Mouse (Mus musculus): Measurements from ENCODE around the gene Dip2c. TPM values are rescaled to one million over a fixed set of nuclear protein-coding genes. Genes with fewer than 3 reads are reported as not detected.

Dip2c gene
- total RNA-seq (2017): 5.7 and 6.3 TPM in 2 replicates

GRCm38 (mm10) chr13:9276322-9276855, at the start of gene Dip2c:
TSS of gene Dip2c (plus strand) at chr13:9276528.
- ATAC-seq (replicated peaks in 1 of 2; ENCODE audit: insufficient read depth in 1 of 2, low FRiP score in 2 of 2, low TSS enrichment in 1 of 2, low read depth in 1 of 2, poor library complexity in 2 of 2, severe bottlenecking in 2 of 2): peak; percentile 93 to 96

- no peak for ATAC-seq (replicated peaks in 1 of 2; ENCODE audit: insufficient read depth in 1 of 2, low FRiP score in 2 of 2, low TSS enrichment in 1 of 2, low read depth in 1 of 2, poor library complexity in 2 of 2, severe bottlenecking in 2 of 2)
Measured at GRCm38 (mm10) chr13:9227078-9227477, 49.2 kb upstream of the Dip2c start.

GRCm38 (mm10) chr13:9237495-9237894, 38.8 kb upstream of the Dip2c start:
- peak; percentile 37 to 68; a peak in 3 of 4 replicates for ATAC-seq (replicated peaks in 1 of 2; ENCODE audit: insufficient read depth in 1 of 2, low FRiP score in 2 of 2, low TSS enrichment in 1 of 2, low read depth in 1 of 2, poor library complexity in 2 of 2, severe bottlenecking in 2 of 2)

GRCm38 (mm10) chr13:9239127-9239526, 37.2 kb upstream of the Dip2c start:
- ATAC-seq (replicated peaks in 1 of 2; ENCODE audit: insufficient read depth in 1 of 2, low FRiP score in 2 of 2, low TSS enrichment in 1 of 2, low read depth in 1 of 2, poor library complexity in 2 of 2, severe bottlenecking in 2 of 2): no peak

GRCm38 (mm10) chr13:9239631-9240236, 36.6 kb upstream of the Dip2c start:
- no peak for ATAC-seq (replicated peaks in 1 of 2; ENCODE audit: insufficient read depth in 1 of 2, low FRiP score in 2 of 2, low TSS enrichment in 1 of 2, low read depth in 1 of 2, poor library complexity in 2 of 2, severe bottlenecking in 2 of 2)

GRCm38 (mm10) chr13:9261748-9262147, 14.6 kb upstream of the Dip2c start:
- peak; percentile 66 to 76 for ATAC-seq (replicated peaks in 1 of 2; ENCODE audit: insufficient read depth in 1 of 2, low FRiP score in 2 of 2, low TSS enrichment in 1 of 2, low read depth in 1 of 2, poor library complexity in 2 of 2, severe bottlenecking in 2 of 2)

- ATAC-seq (replicated peaks in 1 of 2; ENCODE audit: insufficient read depth in 1 of 2, low FRiP score in 2 of 2, low TSS enrichment in 1 of 2, low read depth in 1 of 2, poor library complexity in 2 of 2, severe bottlenecking in 2 of 2): no peak
Measured at GRCm38 (mm10) chr13:9265516-9265915, 10.8 kb upstream of the Dip2c start.

- ATAC-seq (replicated peaks in 1 of 2; ENCODE audit: insufficient read depth in 1 of 2, low FRiP score in 2 of 2, low TSS enrichment in 1 of 2, low read depth in 1 of 2, poor library complexity in 2 of 2, severe bottlenecking in 2 of 2): peak in 1 of 2 experiments; percentile 16; a peak in 2 of 4 replicates
Measured at GRCm38 (mm10) chr13:9276856-9277620, 710 bp downstream of the Dip2c start.

GRCm38 (mm10) chr13:9277621-9277960, 1.3 kb downstream of the Dip2c start:
- 0 out of 4 replicates have a peak, but pooled peaks of 1 of the 2 experiments have one; percentile 4 for ATAC-seq (replicated peaks in 1 of 2; ENCODE audit: insufficient read depth in 1 of 2, low FRiP score in 2 of 2, low TSS enrichment in 1 of 2, low read depth in 1 of 2, poor library complexity in 2 of 2, severe bottlenecking in 2 of 2)

GRCm38 (mm10) chr13:9278636-9279035, 2.3 kb downstream of the Dip2c start:
- no peak for ATAC-seq (replicated peaks in 1 of 2; ENCODE audit: insufficient read depth in 1 of 2, low FRiP score in 2 of 2, low TSS enrichment in 1 of 2, low read depth in 1 of 2, poor library complexity in 2 of 2, severe bottlenecking in 2 of 2)

- ATAC-seq (replicated peaks in 1 of 2; ENCODE audit: insufficient read depth in 1 of 2, low FRiP score in 2 of 2, low TSS enrichment in 1 of 2, low read depth in 1 of 2, poor library complexity in 2 of 2, severe bottlenecking in 2 of 2): no peak
Measured at GRCm38 (mm10) chr13:9283050-9283449, 6.7 kb downstream of the Dip2c start.

GRCm38 (mm10) chr13:9289916-9290315, 13.6 kb downstream of the Dip2c start:
- peak; percentile 87 to 94 for ATAC-seq (replicated peaks in 1 of 2; ENCODE audit: insufficient read depth in 1 of 2, low FRiP score in 2 of 2, low TSS enrichment in 1 of 2, low read depth in 1 of 2, poor library complexity in 2 of 2, severe bottlenecking in 2 of 2)

GRCm38 (mm10) chr13:9296285-9296684, 20.0 kb downstream of the Dip2c start:
- no peak for ATAC-seq (replicated peaks in 1 of 2; ENCODE audit: insufficient read depth in 1 of 2, low FRiP score in 2 of 2, low TSS enrichment in 1 of 2, low read depth in 1 of 2, poor library complexity in 2 of 2, severe bottlenecking in 2 of 2)

- ATAC-seq (replicated peaks in 1 of 2; ENCODE audit: insufficient read depth in 1 of 2, low FRiP score in 2 of 2, low TSS enrichment in 1 of 2, low read depth in 1 of 2, poor library complexity in 2 of 2, severe bottlenecking in 2 of 2): no peak
Measured at GRCm38 (mm10) chr13:9297266-9297665, 20.9 kb downstream of the Dip2c start.

GRCm38 (mm10) chr13:9297689-9298088, 21.4 kb downstream of the Dip2c start:
- no peak for ATAC-seq (replicated peaks in 1 of 2; ENCODE audit: insufficient read depth in 1 of 2, low FRiP score in 2 of 2, low TSS enrichment in 1 of 2, low read depth in 1 of 2, poor library complexity in 2 of 2, severe bottlenecking in 2 of 2)

- no peak for ATAC-seq (replicated peaks in 1 of 2; ENCODE audit: insufficient read depth in 1 of 2, low FRiP score in 2 of 2, low TSS enrichment in 1 of 2, low read depth in 1 of 2, poor library complexity in 2 of 2, severe bottlenecking in 2 of 2)
Measured at GRCm38 (mm10) chr13:9299657-9300056, 23.3 kb downstream of the Dip2c start.

- no peak for ATAC-seq (replicated peaks in 1 of 2; ENCODE audit: insufficient read depth in 1 of 2, low FRiP score in 2 of 2, low TSS enrichment in 1 of 2, low read depth in 1 of 2, poor library complexity in 2 of 2, severe bottlenecking in 2 of 2)
Measured at GRCm38 (mm10) chr13:9308863-9309262, 32.5 kb downstream of the Dip2c start.

GRCm38 (mm10) chr13:9310806-9311205, 34.5 kb downstream of the Dip2c start:
- no peak for ATAC-seq (replicated peaks in 1 of 2; ENCODE audit: insufficient read depth in 1 of 2, low FRiP score in 2 of 2, low TSS enrichment in 1 of 2, low read depth in 1 of 2, poor library complexity in 2 of 2, severe bottlenecking in 2 of 2)

Measured in hematopoietic stem cell, adult 5-6 weeks (primary cell).